Mouse (Mus musculus) hindbrain, embryonic 12.5 days (tissue): Measurements from ENCODE around the gene Gm21704. TPM values are rescaled to one million over a fixed set of nuclear protein-coding genes. Genes with fewer than 3 reads are reported as not detected.
"Not testable (repeated sequence)": the region's sequence is repeated elsewhere in the genome, so short reads cannot be mapped to it uniquely, and the experiment has no call there.

Experiments used
- ATAC-seq: fragments of 200-750 bp; cut with Nextera tagmentation; 2 replicates; pipeline ENCODE4 v1.8.0; 2017; ENCODE audit warnings: moderate TSS enrichment; ENCODE audit not compliant: low FRiP score
- H3K27ac ChIP-seq: fragments of 300-500 bp; sonication (generic); 2 replicates; pipeline ENCODE4 v1.5.1; 2016; ENCODE audit warnings: mild to moderate bottlenecking
- H3K27me3 ChIP-seq: fragments of 300-500 bp; sonication (generic); 2 replicates; pipeline ENCODE4 v1.6.1; 2016; ENCODE audit warnings: mild to moderate bottlenecking
- H3K36me3 ChIP-seq: fragments of 300-500 bp; sonication (generic); 2 replicates; pipeline ENCODE4 v1.6.1; 2016; ENCODE audit warnings: mild to moderate bottlenecking
- H3K4me1 ChIP-seq: fragments of 300-500 bp; sonication (generic); 2 replicates; pipeline ENCODE4 v1.6.1; 2016
- H3K4me2 ChIP-seq: fragments of 300-500 bp; sonication (generic); replicated peaks from 2 replicates; pipeline ENCODE4 v1.6.1; 2016; ENCODE audit warnings: mild to moderate bottlenecking
- H3K4me3 ChIP-seq: fragments of 300-500 bp; sonication (generic); 2 replicates; pipeline ENCODE4 v1.5.1; 2016; ENCODE audit warnings: mild to moderate bottlenecking
- H3K9ac ChIP-seq: fragments of 300-500 bp; sonication (generic); 2 replicates; pipeline ENCODE4 v1.6.1; 2016; ENCODE audit warnings: mild to moderate bottlenecking, moderate library complexity
- H3K9me3 ChIP-seq: fragments of 300-500 bp; sonication (generic); replicated peaks from 2 replicates; pipeline ENCODE4 v1.6.1; 2016; ENCODE audit warnings: mild to moderate bottlenecking
- WGBS: fragments of 180-500 bp; shearing (Covaris S2); methylation state at CpG from one replicate; pipeline ENCODE4 v1.1.7; 2016; 5-methylcytosine and 5-hydroxymethylcytosine counted together
- polyA plus RNA-seq: library from polyadenylated mRNA; unstranded; fragments of >200 nt; fragmentation: Nextera tagmentation; extraction: Ambion mirVana; gene quantifications from 2 replicates; pipeline ENCODE4 v1.2.1, GENCODE M21; 2016

Gm21704 gene
- polyA plus RNA-seq: not detected in 2 replicates

DNA sequence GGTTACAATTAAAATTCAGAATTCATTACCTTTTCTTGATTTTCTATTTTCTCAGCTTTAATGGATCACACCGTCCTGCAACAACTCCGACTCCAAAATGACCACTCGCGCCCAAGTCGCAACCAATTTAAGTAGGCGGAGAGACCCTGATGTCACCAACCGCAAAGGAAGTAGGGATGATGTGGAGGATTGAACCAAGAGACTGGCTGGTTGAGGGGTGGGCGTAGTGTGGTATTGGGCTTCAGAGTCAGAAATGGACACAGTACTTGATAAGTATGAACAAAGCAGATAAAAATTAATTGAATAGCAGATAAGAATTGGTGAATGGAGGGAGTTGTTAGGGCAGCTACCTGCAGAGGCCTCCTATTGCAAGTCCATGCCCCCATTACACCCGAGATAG lies at the start of gene Gm21704, which contains the start of gene Gm21708:
TSS of gene Gm21704 (minus strand) at position 101 of the 400 bp plus-strand sequence.
TSS of gene Gm21708 (minus strand) at position 101 of the 400 bp plus-strand sequence.
- H3K9ac ChIP-seq, H3K9me3 ChIP-seq, H3K4me1 ChIP-seq, H3K4me2 ChIP-seq, H3K27me3 ChIP-seq, H3K4me3 ChIP-seq, H3K27ac ChIP-seq, ATAC-seq, H3K36me3 ChIP-seq: not testable (repeated sequence)
- no CpG with 5 or more reads among the region's 9 CpGs for WGBS

DNA sequence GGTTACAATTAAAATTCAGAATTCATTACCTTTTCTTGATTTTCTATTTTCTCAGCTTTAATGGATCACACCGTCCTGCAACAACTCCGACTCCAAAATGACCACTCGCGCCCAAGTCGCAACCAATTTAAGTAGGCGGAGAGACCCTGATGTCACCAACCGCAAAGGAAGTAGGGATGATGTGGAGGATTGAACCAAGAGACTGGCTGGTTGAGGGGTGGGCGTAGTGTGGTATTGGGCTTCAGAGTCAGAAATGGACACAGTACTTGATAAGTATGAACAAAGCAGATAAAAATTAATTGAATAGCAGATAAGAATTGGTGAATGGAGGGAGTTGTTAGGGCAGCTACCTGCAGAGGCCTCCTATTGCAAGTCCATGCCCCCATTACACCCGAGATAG lies 64.7 kb downstream of the Gm21704 start, which contains the start of gene Gm21693:
TSS of gene Gm21693 (minus strand) at position 101 of the 400 bp plus-strand sequence.
- not testable (repeated sequence) for H3K4me3 ChIP-seq, H3K4me1 ChIP-seq, H3K9ac ChIP-seq, ATAC-seq, H3K27ac ChIP-seq, H3K4me2 ChIP-seq, H3K27me3 ChIP-seq, H3K36me3 ChIP-seq, H3K9me3 ChIP-seq
- WGBS: no CpG with 5 or more reads among the region's 9 CpGs

- not testable (repeated sequence) for H3K4me1 ChIP-seq, H3K27me3 ChIP-seq, H3K36me3 ChIP-seq, H3K27ac ChIP-seq, H3K9me3 ChIP-seq, H3K9ac ChIP-seq, ATAC-seq, H3K4me2 ChIP-seq, H3K4me3 ChIP-seq
- no CpG with 5 or more reads among the region's 11 CpGs for WGBS
These were observed 69.3 kb downstream of the Gm21704 start for GRCm38 (mm10) chrY:3340661-3341060.

Other genes starting within 250 kb of the Gm21704 start
- gene Gm21677, start 103.7 kb downstream of the Gm21704 start, polyA plus RNA-seq: not detected in 2 replicates
- gene Gm21693, start 64.8 kb downstream of the Gm21704 start, polyA plus RNA-seq: not detected in 2 replicates
- gene Gm21708, start within 50 bp of the Gm21704 start, polyA plus RNA-seq: not detected in 2 replicates